Mouse (Mus musculus) liver, postnatal 0 days (tissue): ENCODE results near the gene Hoxb6. TPM values are rescaled to one million over a fixed set of nuclear protein-coding genes. Genes with fewer than 3 reads are reported as not detected.

Experiments
- ATAC-seq: fragments of 200-750 bp; cut with Nextera tagmentation; 2 replicates; pipeline ENCODE4 v1.8.0; 2017; ENCODE audit warnings: mild to moderate bottlenecking, moderate library complexity
- DNase-seq: peaks from one replicate; pipeline ENCODE4 v3.0.0-alpha.2; 2016
- H3K27ac ChIP-seq: fragments of 300-500 bp; sonication (generic); 2 replicates; pipeline ENCODE4 v1.5.1; 2014; ENCODE audit warnings: antibody characterized with exemption, moderate library complexity, mild to moderate bottlenecking, low read depth
- H3K27me3 ChIP-seq: fragments of 300-500 bp; sonication (generic); 2 replicates; pipeline ENCODE4 v1.6.1; 2014; ENCODE audit warnings: low read length, control low read depth, mixed read lengths; ENCODE audit not compliant: insufficient read depth
- H3K36me3 ChIP-seq: fragments of 300-500 bp; sonication (generic); replicated peaks from 2 replicates; pipeline ENCODE4 v1.6.1; 2014; ENCODE audit warnings: mild to moderate bottlenecking, control low read depth, low read length, moderate library complexity, mixed read lengths; ENCODE audit not compliant: insufficient read depth
- H3K4me1 ChIP-seq: fragments of 300-500 bp; sonication (generic); 2 replicates; pipeline ENCODE4 v1.6.1; 2014; ENCODE audit warnings: antibody characterized with exemption, mild to moderate bottlenecking, control low read depth; ENCODE audit not compliant: insufficient read depth
- H3K4me2 ChIP-seq: fragments of 300-500 bp; sonication (generic); 2 replicates; pipeline ENCODE4 v1.6.1; 2014; ENCODE audit warnings: low read depth, mild to moderate bottlenecking, low read length, moderate library complexity, mixed read lengths
- H3K4me3 ChIP-seq: fragments of 300-500 bp; sonication (generic); 2 replicates; pipeline ENCODE4 v1.5.1; 2014; ENCODE audit warnings: low read depth, low read length
- H3K9ac ChIP-seq: fragments of 300-500 bp; sonication (generic); replicated peaks from 2 replicates; pipeline ENCODE4 v1.6.1; 2014; ENCODE audit warnings: mild to moderate bottlenecking, moderate library complexity
- H3K9me3 ChIP-seq: fragments of 300-500 bp; sonication (generic); 2 replicates; pipeline ENCODE4 v1.6.1; 2016; ENCODE audit warnings: mild to moderate bottlenecking, control low read depth, low read length, mixed read lengths
- CTCF ChIP-seq: sonication (generic); IDR thresholded peaks from 2 replicates; pipeline ENCODE4 v1.5.1; 2016; ENCODE audit warnings: antibody characterized with exemption, low read depth
- EP300 ChIP-seq: IDR thresholded peaks from 2 replicates; pipeline ENCODE4 v1.6.1; 2016; ENCODE audit warnings: antibody characterized with exemption, low read depth, mild to moderate bottlenecking
- WGBS: fragments of 180-500 bp; shearing (Covaris S2); extraction: QIAGEN DNeasy Blood & Tissue Kit; methylation state at CpG from one replicate; pipeline ENCODE4 v1.1.7; 2014; ENCODE audit not compliant: insufficient replicate concordance; 5-methylcytosine and 5-hydroxymethylcytosine counted together
- polyA plus RNA-seq: library from polyadenylated mRNA; unstranded; fragments of >200 nt; fragmentation: Nextera tagmentation; extraction: Ambion mirVana; gene quantifications from 2 replicates; pipeline ENCODE4 v1.2.1, GENCODE M21; 2015

Hoxb6 gene
- polyA plus RNA-seq, 1 experiment from 2014 or later = not detected

GRCm38 (mm10) chr11:96346916-96347520 lies 54.7 kb downstream of the Hoxb6 start:
- WGBS = 57% methylated on average over 5 of the region's 5 CpGs
- Histone ChIP-seq H3K27ac (no peak overlapping the region), H3K4me2 (no peak overlapping the region), H3K27me3 (peaks cover 90% of the 10 kb centered on the region), H3K36me3 (no peaks in the 10 kb centered on the region), H3K9me3 (no peaks in the 10 kb centered on the region), H3K9ac (no peak overlapping the region), H3K4me1 (no peaks in the 10 kb centered on the region; the same call in 1 of the 2 replicates), H3K4me3 (no peak overlapping the region)
- TF ChIP-seq CTCF (no peak), EP300 (no peak)
- no peak for DNase-seq
- no peak for ATAC-seq

GRCm38 (mm10) chr11:96347717-96348116 lies 55.4 kb downstream of the Hoxb6 start:
- 33% methylated on average over 4 of the region's 4 CpGs for WGBS
- no peak for ATAC-seq
- TF ChIP-seq CTCF (no peak), EP300 (no peak)
- Histone ChIP-seq H3K27me3 (peaks cover 90% of the 10 kb centered on the region), H3K4me2 (no peak overlapping the region), H3K36me3 (no peaks in the 10 kb centered on the region), H3K4me1 (no peaks in the 10 kb centered on the region; the same call in 1 of the 2 replicates), H3K27ac (no peak overlapping the region), H3K9ac (no peak overlapping the region), H3K4me3 (no peak overlapping the region), H3K9me3 (no peaks in the 10 kb centered on the region)
- no peak for DNase-seq

GRCm38 (mm10) chr11:96348141-96348928 lies 56.1 kb downstream of the Hoxb6 start:
- Histone ChIP-seq H3K4me2 (no peak overlapping the region), H3K9me3 (no peaks in the 10 kb centered on the region), H3K4me3 (no peak overlapping the region), H3K27ac (no peak overlapping the region), H3K4me1 (no peaks in the 10 kb centered on the region; the same call in 1 of the 2 replicates), H3K27me3 (peaks cover 91% of the 10 kb centered on the region), H3K9ac (no peak overlapping the region), H3K36me3 (no peaks in the 10 kb centered on the region)
- no peak for TF ChIP-seq CTCF
- no peak for TF ChIP-seq EP300
- WGBS = 32% methylated on average over 21 of the region's 21 CpGs
- no peak for ATAC-seq
- DNase-seq = no peak

GRCm38 (mm10) chr11:96348988-96349387 lies 56.7 kb downstream of the Hoxb6 start:
- 50% methylated on average over 3 of the region's 3 CpGs for WGBS
- Histone ChIP-seq H3K4me3 (no peak overlapping the region), H3K9me3 (no peaks in the 10 kb centered on the region), H3K27ac (no peak overlapping the region), H3K4me1 (no peaks in the 10 kb centered on the region; the same call in 1 of the 2 replicates), H3K27me3 (peaks cover 91% of the 10 kb centered on the region), H3K9ac (no peak overlapping the region), H3K4me2 (no peak overlapping the region), H3K36me3 (no peaks in the 10 kb centered on the region)
- ATAC-seq = no peak
- DNase-seq = no peak
- no peak for TF ChIP-seq CTCF
- no peak for TF ChIP-seq EP300

- no peaks in the 10 kb centered on the region for H3K36me3 ChIP-seq
- TF ChIP-seq EP300 (no peak), CTCF (no peak)
- H3K27me3 ChIP-seq = peaks cover 91% of the 10 kb centered on the region
- H3K4me3 ChIP-seq = no peak overlapping the region
- H3K9ac ChIP-seq = no peak overlapping the region
- H3K4me1 ChIP-seq = no peaks in the 10 kb centered on the region; the same call in 1 of the 2 replicates
- H3K27ac ChIP-seq = no peak overlapping the region
- H3K4me2 ChIP-seq = no peak overlapping the region
- no peak for DNase-seq
- 44% methylated on average over 14 of the region's 14 CpGs for WGBS
- no peak for ATAC-seq
- H3K9me3 ChIP-seq = no peaks in the 10 kb centered on the region
These were observed 57.4 kb downstream of the Hoxb6 start for GRCm38 (mm10) chr11:96349491-96350340.

- Histone ChIP-seq H3K4me1 (no peaks in the 10 kb centered on the region), H3K27me3 (peaks cover 90% of the 10 kb centered on the region), H3K9me3 (no peaks in the 10 kb centered on the region), H3K9ac (no peak within 1 kb of the TSS), H3K36me3 (no peaks in the 10 kb centered on the region), H3K27ac (no peak within 1 kb of the TSS), H3K4me2 (no peak within 1 kb of the TSS), H3K4me3 (no peak within 1 kb of the TSS)
- DNase-seq (no peak), ATAC-seq (no peak)
- WGBS = 51% methylated on average over 2 of the region's 2 CpGs
- TF ChIP-seq EP300 (no peak), CTCF (no peak)
These were observed 58.0 kb downstream of the Hoxb6 start, which contains the start of gene Hoxb2 for GRCm38 (mm10) chr11:96350341-96350624. Gene Hoxb2 (plus strand): TSS chr11:96350525.
